Mouse (Mus musculus) c-Kit-negative CD71-positive TER-119-positive erythroid progenitor cells, embryonic 14.5 days (primary cell): Measurements from ENCODE around the gene Mtmr11.
"Not testable (repeated sequence)": the region's sequence is repeated elsewhere in the genome, so short reads cannot be mapped to it uniquely, and the experiment has no call there.

ENCODE experiments used
- DNase-seq: peaks from one replicate; pipeline ENCODE4 v3.0.0-alpha.2; 2013; ENCODE audit warnings: low read depth, low spot score

Gene Mtmr11

GRCm38 (mm10) chr3:96172197-96173178 lies 10.7 kb downstream of the Mtmr11 start, which contains the start of gene Sf3b4:
Gene Sf3b4 (plus strand): TSS chr3:96172332.
- peak; percentile 78 for DNase-seq

GRCm38 (mm10) chr3:96173185-96173584 lies 11.4 kb downstream of the Mtmr11 start:
- no peak for DNase-seq

- not testable (repeated sequence) for DNase-seq
Measured at GRCm38 (mm10) chr3:96174042-96174441, 12.2 kb downstream of the Mtmr11 start.

GRCm38 (mm10) chr3:96175251-96175650 lies 13.4 kb downstream of the Mtmr11 start:
- DNase-seq: no peak

- no peak for DNase-seq
Measured at GRCm38 (mm10) chr3:96178427-96178826, 16.6 kb downstream of the Mtmr11 start.

- no peak for DNase-seq
Measured at GRCm38 (mm10) chr3:96178902-96179301, 17.1 kb downstream of the Mtmr11 start.

- DNase-seq: no peak
Measured at GRCm38 (mm10) chr3:96179531-96179930, 17.7 kb downstream of the Mtmr11 start.

GRCm38 (mm10) chr3:96180727-96181477 lies 19.1 kb downstream of the Mtmr11 start, which contains the start of gene Sv2a:
Gene Sv2a (plus strand): TSS chr3:96181151.
- no peak for DNase-seq

- no peak for DNase-seq
Measured at GRCm38 (mm10) chr3:96181510-96182381, 19.9 kb downstream of the Mtmr11 start.

- no peak for DNase-seq
Measured at GRCm38 (mm10) chr3:96182382-96182776, 20.6 kb downstream of the Mtmr11 start.

GRCm38 (mm10) chr3:96192977-96193376 lies 31.2 kb downstream of the Mtmr11 start:
- no peak for DNase-seq

GRCm38 (mm10) chr3:96194966-96195365 lies 33.2 kb downstream of the Mtmr11 start:
- no peak for DNase-seq

GRCm38 (mm10) chr3:96195616-96196313 lies 34.0 kb downstream of the Mtmr11 start:
- no peak for DNase-seq

- DNase-seq: no peak
Measured at GRCm38 (mm10) chr3:96196437-96197128, 34.8 kb downstream of the Mtmr11 start.

GRCm38 (mm10) chr3:96197129-96197749 lies 35.4 kb downstream of the Mtmr11 start:
- peak; percentile 57 for DNase-seq

GRCm38 (mm10) chr3:96198181-96198580 lies 36.4 kb downstream of the Mtmr11 start:
- DNase-seq: no peak

GRCm38 (mm10) chr3:96198601-96199251 lies 36.9 kb downstream of the Mtmr11 start:
- DNase-seq: not testable (repeated sequence)

GRCm38 (mm10) chr3:96199731-96200130 lies 37.9 kb downstream of the Mtmr11 start:
- no peak for DNase-seq

GRCm38 (mm10) chr3:96207819-96208218 lies 46.0 kb downstream of the Mtmr11 start:
- DNase-seq: no peak
